Mouse (Mus musculus) cortical plate, adult 2 months (tissue): ENCODE measurements around the gene Fbxw4.

Experiments
- CTCF ChIP-seq: fragments of 200-500 bp; IDR thresholded peaks from 2 replicates; pipeline ENCODE4 v1.5.1; 2011; ENCODE audit warnings: mild to moderate bottlenecking, control low read depth, low read length; ENCODE audit not compliant: insufficient read depth; ENCODE audit errors: extremely low read depth
- POLR2A ChIP-seq: fragments of 200-500 bp; IDR thresholded peaks from 2 replicates; pipeline ENCODE4 v1.6.1; 2011; ENCODE audit warnings: mild to moderate bottlenecking, low read length, control low read depth; ENCODE audit not compliant: insufficient read depth; ENCODE audit errors: extremely low read depth

- TF ChIP-seq POLR2A: no peak
- no peak for TF ChIP-seq CTCF
Measured at GRCm38 (mm10) chr19:45596434-45596833, 63.7 kb downstream of the Fbxw4 start.
